Mouse (Mus musculus) T-helper 2 cell (primary cell): ENCODE data around the gene Adamts7.

ENCODE experiments used
- in situ Hi-C: fragments of 300-600 bp; cut with MboI, MseI; formaldehyde crosslinking; loops from one replicate; pipeline ENCODE4 v1.15.1; 2025; ENCODE audit warnings: high pct_unique_total_duplicates

The Adamts7 gene

DNA sequence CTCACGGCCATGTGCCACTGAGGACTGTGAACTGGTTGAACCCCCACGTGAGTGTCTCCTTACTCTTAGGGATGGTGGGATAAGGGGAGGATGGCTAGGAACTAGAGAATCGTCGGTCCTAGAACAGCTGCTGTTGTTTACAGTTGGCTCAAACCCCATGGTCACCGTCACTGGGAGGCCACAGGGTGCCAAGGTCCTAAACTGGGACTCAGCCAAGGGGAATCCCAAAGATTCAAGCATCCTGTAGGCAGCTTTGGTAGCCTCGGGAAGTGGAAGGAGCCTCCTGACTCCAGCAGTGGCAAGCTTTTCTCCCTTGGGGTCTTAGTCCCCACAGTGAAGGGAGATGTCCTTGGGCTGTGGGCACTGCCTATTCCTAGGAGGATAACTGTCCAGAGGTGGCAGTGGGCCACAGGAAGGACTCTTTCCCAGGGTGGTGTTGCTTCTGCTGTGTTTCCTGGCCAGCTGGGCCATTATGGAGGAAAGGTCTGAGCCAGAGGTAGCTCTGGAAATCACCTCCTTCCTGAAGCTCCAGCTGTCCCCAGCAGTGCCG is 34.3 kb downstream of the Adamts7 start:
- in situ Hi-C loops = no loop called here

DNA sequence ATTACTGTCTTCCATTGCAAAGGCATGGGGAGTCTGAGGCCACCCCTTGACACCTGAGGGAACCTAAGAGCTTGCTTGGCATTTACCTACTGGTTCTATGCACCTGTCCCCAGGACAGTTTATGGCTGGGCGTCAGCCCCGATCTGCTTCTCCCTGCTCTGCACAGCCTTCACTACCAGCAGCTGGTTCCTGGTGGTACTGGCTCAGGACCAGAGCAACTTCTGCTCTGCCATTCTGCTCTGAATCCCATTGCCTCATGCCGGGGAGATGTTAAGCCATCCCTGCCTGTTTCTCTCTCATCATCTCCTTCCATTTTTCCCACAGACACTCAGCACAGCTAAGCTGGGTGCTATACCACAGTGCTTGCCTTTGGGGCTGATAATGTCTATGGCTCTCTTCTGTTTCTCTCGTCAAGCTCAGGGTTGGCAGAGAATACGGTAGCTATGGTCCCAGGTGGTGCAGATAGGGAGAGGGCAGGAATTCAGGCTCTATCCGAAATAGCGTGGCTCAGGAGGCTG is 35.1 kb downstream of the Adamts7 start:
- in situ Hi-C loops = no loop called here

DNA sequence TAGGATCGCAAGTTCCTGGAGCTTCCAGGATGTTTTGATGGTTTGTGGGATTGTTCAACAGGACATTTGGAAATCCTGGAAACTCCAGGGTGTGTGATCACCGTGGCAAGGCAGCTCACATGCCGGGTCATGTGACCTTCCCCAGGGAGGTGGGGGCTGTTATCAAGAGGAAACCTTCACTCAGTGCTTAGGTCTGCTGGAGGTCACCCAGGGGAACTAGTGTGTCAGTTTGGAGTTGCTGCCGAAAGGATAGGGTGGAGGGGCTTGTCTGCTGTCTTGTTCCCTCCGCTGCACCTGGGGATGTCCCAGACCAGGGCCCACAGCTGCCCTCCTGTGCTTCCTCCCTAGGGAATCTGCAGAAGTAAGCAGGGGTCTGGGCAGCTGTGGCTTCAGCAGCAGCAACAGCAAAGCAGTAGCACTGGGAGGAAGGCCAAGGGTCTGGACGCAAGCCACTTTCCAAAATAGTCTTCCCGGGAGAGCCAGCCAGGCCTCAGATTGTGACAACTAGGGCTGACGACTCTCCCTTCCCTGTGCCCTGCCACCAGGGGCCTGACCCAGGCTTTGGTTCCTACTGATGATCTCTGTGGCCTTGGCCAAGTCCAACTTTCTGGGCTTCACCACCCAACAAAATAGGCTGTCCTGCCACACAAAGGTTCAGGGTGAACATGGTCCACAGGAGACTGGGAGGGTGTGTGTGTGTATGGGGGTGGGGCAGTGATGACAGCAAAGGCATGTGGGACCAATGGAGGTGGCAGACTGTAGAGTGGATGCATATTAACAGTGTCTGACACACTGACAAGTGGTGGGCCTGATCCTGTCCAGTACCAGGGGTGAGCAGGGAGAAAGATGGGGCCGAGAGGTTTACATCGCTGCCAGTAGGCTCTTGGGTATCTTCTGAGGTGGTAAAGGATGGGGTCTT is 35.9 kb downstream of the Adamts7 start:
- in situ Hi-C loops = no loop called here

DNA sequence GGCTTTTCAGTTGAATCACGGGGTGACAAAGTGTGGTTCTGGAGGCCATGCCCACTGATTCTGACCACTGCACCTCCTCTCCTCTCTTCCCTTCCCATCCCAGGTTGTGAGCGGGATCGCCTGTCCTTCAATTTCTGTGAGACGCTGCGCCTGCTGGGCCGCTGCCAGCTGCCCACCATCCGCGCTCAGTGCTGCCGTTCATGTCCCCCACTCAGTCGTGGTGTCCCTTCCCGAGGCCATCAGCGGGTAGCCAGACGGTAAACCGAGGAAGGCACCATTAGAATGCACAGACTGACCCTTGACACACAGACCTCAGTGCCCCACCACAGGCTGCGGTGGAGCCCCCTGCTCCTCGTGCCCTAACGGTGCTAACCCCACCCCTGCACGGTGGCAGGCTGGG is 36.7 kb downstream of the Adamts7 start:
- in situ Hi-C loops = no loop called here

DNA sequence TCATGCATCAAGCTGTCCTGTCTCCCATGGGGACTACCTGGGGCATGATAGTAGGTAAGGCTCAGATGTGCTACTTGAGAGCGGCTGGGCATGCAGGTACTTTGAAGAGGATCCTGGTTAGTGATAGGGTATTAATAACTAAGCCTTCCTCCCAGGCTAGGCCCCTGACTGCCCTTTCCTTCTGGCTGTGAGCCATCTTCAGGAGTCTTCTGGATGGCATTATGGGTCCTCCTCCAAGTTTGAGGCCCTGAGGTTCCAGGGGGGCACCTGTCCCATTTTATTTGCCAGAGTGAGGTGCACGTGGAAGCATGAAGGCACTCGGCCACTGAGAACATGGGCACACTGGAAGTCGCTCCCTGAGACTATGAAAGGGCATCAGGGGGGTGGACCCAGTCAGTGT is 37.6 kb downstream of the Adamts7 start:
- in situ Hi-C loops = no loop called here

DNA sequence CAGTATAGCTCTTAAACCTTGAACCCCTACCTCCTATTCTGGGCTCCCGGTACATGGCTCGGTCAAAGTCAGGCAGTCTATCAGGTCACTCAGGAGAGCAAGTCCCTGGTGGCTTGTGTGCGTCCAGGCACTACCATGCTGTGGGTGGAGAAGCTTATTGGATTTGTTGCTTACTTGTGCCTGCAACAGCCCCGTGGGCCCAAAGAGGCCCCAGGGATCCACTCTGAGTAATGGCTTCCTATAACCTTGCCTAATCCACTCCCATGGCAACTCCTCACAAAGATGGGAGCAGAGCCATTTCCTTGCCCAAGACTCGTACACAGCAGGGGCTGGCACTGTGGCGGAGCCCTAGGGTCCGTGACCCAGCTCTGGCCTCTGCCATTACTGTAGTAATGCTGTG is 38.2 kb downstream of the Adamts7 start:
- in situ Hi-C loops = no loop called here

DNA sequence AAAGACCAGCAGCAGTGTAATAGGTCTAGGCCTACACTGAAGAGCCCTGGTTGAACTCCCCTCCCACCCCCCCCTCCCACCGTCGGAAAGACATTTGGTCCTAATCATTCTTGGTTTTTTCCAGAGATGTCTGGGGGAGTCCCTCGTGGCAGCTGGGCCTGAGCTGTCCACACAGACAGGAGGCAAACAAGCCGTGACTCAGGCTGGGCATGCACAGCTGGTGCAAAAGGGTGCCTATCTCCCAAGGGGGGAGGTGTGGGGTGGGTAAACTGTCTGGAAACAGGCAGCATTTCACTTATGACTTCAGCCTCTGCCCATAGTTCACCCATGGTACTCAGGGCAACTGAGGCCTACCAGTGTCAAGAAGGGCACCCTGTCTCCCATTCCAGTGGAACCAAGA is 38.7 kb downstream of the Adamts7 start:
- in situ Hi-C loops = no loop called here

DNA sequence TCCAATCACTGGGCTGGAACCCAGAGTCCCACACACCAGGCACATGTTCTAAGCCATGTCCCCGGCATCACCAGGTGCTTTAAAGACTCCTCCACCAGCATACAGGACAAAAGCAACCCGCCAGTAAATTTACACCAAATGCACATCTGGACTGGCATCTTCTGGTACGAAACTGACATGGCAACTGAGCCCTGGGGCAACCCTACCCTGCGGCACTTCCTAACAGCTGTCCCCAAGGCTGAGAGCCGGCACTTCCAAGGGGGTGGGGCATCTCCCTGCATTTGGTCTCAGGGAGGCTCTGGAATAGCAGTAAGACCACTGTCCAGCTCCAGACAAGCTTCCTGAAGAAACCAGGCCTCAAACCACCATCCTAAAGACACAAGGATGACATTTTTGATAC is 40.4 kb downstream of the Adamts7 start:
- in situ Hi-C loops = no loop called here

DNA sequence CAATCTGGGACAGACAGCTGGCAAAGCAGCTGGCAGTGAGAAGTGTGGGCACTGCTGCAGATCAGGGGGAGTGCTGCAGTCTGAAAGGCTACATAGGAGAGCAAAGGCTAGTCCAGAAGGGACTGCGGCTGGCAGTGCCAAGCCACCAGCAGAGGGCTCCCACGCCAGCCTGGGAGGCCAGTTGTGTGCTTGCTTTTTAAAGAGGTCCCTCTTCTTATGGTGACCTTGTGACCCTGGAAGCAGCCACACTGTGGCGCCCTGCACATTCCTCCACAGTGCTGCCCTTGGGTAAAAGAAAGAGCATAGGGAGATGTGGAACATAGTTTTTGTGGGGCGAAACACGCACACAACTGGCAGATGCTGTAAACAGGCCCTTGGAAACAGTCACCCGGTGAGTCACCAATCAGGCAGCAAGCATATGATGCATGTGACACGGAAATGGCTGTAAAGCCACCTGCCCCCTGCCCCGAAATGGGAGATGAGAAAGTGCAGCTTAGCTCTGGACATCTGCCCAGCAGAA is 41.6 kb downstream of the Adamts7 start:
- in situ Hi-C loops = no loop called here

DNA sequence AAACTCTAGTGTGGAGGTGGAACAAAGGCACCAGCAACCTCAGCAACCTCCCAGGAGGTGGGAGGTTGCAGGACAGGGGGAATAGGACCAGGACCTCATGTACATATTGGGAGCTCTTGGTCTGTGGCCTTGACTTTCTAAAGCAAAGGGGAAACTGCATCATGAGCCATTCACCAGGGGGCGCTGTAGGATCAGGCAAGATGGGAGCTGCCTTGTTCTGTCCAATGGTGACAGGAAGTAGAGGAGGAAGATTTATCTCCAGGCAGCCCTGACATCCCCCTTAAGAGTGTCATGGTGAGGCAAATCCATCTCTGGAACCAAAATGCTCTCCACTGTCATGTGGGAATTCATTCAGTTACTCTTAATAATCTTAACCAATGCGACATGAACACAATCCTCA is 43.6 kb downstream of the Adamts7 start:
- in situ Hi-C loops = loop anchor here (5.0 kb wide), 1 partner anchor 241 kb away; no protein-coding TSS in a partner anchor

DNA sequence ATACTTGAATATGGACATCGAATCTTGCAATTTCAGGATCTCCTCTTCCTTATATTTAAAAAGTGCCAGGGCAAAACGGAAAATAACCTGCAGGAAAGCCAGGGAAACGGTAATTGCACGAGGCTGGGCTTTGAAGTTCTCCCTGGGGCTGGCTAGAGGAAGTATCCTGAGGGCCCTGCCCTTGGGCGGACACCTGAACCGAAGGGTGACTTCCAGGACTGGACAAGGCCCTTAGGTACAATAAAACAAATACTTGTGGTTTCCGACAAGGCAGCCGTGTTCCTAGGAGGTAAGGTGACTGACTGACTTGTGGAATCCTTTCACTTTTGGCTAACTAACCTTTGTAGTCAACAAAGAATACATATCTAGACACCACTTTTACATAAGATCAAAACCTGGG is 44.9 kb downstream of the Adamts7 start:
- in situ Hi-C loops = loop anchor here (5.0 kb wide), 1 partner anchor 239 kb away; no protein-coding TSS in a partner anchor

DNA sequence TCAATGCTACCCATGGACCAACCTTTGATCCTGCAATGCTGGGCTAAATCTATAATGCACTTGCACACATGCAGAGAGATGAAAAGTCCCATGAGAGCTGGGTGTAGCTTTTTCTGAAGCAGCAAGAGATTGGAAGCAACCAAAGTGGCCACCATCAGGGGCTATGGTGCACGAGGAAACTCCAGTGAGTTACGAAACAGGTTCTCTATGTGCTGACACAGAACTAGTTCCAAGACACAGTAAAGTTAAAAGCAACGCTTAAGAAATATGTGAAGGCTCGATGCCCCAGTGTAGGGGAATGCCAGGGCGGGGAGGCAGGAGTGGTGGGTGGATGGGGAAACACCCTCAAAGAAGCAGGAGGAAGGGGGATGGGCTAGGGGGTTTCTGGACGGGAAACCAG is 45.8 kb downstream of the Adamts7 start:
- in situ Hi-C loops = loop anchor here (5.0 kb wide), 1 partner anchor 239 kb away; no protein-coding TSS in a partner anchor

DNA sequence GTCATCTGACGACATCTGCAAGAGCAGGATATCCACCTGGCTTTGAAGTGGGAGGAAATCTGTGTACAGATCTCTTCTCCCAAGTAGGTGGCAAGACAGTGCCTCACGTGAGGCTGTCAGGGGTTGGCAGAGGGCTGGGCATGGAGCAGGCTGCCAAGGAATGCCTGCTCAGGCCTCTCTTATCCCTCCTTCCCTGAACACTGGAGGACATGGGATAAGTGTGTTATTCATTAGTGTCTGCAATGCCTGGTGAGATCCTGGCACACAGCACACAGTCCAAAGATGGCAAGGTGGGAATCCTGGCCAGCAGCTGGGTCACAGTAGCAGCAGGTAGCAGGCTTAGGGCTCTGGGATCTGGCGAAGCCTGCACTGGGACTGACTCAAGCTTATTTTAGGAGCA is 50.3 kb downstream of the Adamts7 start:
- in situ Hi-C loops = no loop called here

DNA sequence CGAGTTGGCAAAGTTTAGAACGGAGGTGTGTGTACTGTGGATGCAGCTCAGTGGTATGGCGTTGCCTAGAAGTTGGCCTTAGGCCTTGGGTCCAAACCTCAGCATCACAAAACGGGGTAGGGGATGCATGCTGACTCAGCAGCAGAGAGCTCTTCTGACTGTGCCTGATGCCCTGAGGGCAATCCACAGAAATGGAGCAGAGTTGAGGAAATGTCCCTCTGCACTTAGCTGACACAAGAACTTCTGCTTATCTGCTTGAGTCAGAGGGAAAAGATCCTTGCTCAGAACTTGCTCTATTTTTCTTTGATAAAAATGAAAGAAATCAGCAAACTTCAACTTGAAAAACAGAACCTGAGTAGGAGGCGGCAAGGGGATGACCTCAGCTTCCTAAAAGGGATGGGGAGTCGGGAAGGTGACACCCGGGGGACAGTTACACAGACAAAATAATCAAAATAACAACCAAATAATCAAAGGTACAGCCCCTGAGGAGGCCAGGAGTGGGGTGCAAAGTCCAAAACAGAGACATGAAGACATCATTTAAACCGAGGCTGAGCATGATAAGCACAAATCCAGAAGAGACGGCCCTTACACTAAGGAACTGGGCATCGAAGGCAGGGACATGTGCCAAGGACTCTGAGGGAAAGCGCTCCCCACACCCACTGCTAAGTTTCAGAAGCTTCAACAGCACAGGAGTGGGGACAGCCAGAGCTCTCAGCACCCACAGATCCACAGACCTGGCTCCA is 53.6 kb downstream of the Adamts7 start:
- in situ Hi-C loops = no loop called here

DNA sequence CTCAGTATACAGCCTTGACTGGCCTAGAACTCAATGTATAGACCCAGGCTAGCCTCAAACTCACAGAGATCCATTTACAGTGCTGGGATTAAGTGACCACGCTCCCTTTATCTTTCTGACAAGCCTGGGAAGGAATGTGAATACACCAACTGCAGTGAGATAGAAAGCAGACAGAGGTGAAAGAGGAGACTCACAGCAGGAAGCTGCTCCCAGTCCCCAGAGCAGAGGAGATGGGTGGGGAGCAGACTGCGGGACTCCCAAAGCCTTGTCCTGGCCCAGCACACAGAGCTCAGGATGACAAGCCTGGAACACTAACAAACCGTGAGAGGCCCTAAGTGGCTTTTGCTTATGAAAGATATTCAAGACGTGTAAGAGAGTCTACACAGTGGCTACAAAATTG is 54.6 kb downstream of the Adamts7 start:
- in situ Hi-C loops = no loop called here

DNA sequence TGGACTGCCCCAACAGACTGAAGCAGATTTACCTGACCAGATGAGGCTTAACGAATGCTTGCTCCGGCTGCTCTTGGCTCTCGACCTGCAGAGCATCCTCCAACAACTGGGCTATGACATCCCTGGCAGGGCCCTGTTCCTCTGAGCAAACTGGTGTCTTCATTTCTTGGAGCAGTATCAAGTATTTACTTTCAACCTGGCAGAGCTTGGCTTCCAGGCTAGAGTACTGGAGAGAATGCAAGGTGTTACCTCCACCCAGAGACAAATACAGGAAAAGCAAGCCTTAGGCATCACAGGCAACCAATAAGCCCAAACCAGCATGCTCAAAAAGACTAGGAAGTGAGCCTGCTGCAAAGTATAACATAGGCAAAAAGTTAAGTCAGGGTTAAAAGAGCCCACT is 59.4 kb downstream of the Adamts7 start:
- in situ Hi-C loops = no loop called here

DNA sequence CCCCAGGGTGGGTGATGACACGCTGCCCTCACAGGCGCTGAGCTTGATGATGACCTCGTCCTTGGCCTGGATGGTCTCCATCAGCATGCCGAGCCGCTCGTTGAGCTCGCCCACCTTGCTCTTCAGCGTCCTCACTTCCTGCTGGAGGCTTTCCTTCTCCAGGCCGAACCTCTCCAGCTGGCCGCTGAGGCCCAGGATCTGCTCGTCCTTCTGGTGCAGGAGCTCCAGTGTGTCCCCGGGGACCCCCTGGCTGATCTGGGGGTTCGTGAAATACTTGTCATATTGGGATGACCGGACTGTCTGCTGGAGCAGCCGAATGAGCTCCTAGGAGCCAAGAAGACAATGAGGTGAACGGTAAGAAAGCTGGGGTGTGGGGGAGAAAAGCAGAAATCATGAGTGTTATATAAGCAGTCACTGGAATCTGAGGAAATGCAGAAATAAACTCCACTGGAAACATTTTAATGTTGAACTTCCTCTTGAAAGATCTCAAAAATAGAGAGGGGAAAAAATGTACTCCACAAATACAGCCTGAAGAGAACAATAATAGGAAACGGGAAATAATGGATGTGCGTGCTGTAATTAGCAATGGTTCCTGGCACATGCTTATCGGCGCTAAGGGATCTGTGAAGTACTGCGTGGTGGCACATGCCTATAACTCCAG is 63.3 kb downstream of the Adamts7 start:
- in situ Hi-C loops = no loop called here

DNA sequence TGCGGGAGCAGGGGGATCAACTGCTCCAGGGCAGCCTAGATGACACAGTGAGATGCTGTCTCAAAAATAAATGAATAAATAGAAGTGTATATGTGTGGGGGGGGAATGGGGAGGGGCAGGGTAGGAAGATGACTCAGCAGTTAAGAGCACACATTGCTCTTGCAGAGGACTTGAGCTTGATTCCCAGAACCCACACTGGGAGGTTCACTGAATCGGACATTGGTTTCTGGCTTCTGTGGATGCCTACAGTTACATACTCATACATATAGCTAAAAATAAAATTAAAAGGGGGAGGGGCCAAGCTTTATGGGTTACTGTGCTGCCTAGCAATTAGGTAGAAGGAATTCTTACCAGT is 63.9 kb downstream of the Adamts7 start:
- in situ Hi-C loops = no loop called here

DNA sequence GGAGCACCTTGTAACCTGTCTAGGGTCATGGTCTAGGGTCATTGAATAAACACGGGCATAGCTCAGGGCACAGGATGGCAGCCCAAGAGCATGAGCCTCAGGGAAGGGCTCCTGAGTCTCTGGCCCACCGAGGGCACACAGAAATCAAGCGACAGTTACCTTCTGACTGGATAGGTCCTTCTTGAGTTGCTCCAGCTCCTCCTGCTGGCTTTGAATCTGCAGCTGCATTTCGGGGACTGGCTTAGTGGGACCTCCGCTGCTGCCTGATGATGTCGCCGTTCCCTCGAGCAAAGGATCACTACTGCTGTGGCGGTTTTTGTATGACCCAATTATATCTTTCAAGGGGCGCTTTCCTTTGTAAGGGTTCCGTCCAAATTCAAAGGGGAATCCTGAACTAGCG is 64.3 kb downstream of the Adamts7 start:
- in situ Hi-C loops = no loop called here

DNA sequence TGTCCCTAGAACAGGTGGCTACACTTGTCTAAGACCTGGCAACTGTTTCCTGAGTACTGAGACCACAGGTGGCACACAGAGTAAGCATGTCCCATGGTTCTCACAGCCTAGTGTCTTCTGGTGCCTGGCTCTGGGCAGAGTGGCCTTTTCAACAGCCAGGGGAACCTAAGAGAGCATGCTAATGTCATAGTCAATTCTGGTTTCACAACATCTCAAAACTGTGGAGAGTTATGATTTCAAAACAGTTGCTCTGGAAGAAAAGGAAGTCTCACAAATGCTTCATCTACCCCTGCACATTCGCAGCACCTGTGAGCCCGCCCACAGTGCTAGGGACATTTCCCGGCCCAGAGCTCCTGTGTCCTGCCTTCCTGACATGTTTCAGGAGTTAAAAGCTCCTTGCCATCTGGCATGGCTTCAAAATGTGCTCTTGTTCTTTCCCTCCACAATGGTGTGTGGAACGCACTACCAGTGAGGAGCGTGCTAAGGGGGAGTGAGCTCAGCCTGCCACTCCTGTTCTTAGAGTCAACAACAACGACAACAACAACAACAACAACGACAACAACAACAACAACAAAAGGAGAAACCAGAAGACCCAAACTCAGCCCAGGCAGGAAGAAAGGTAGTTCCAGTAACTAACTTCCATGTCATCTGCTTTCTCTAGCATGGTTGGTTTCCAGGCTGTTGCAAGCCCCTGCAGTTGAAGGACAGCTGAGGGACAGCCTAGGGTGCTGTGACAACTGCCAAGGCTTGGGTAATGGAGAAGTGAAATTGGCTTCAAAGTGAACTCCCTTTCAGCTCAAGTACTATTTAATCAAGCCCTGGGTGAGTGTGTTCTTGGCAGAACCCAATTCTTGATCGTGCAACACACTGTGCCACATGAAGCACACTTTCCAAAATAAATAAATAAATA is 70.2 kb downstream of the Adamts7 start:
- in situ Hi-C loops = no loop called here
